Mouse (Mus musculus): ENCODE results near the gene Ang6.
"Not testable (repeated sequence)": the region's sequence is repeated elsewhere in the genome, so short reads cannot be mapped to it uniquely, and the experiment has no call there.

DNA sequence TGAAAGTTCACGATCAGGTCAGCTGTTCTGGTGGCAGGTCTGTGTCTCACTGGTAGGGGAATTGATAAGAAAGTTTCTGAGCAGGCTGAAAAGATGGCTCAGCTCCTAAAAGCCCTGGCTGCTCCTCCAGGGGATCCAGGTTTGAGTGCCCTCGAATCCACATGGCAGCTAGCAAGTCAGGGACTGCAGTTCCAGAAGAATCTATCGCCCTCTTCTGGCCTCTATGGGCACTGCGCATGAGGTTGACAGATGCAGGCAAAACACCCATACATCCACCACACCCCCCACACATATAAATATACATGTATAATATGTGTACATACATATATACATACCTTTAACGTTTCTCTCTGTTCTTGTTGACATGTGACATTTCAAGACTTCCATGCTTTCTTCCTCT lies 14.7 kb downstream of the Ang6 start:
- TF ChIP-seq CTCF (IDR thresholded peaks at IDR 0.05; ENCODE audit: low read depth, low read length), result peak; percentile 45
- not testable (repeated sequence) for TF ChIP-seq POLR2A (IDR thresholded peaks at IDR 0.05; ENCODE audit: borderline replicate concordance, low read depth, low read length)
